In genomic region chr2:26240330-26240729, GRCm38 (mm10) we compare ENCODE assay signal across 12 mouse cellular contexts. TPM values are rescaled to one million over a fixed set of nuclear protein-coding genes. Genes with fewer than 3 reads are reported as not detected.
DNase-seq lines count a peak whose midpoint lies in the region; ATAC-seq and TF ChIP-seq lines count a peak whose summit lies in the region.
"Had no signal": no experiment of that assay in that cellular context is flagged by ENCODE, and none has a peak within 500 bp of the region (broad histone marks: within the 10 kb centered on the region; RNA-seq: fewer than 3 reads in every experiment).

No protein-coding gene starts in this region.

- no peak overlapping the region for H3K4me3 ChIP-seq in forebrain, embryonic 16.5 days (replicated peaks; ENCODE audit: low read length)
- no peak overlapping the region for H3K4me3 ChIP-seq in forebrain, embryonic 12.5 days (replicated peaks)
- no peak overlapping the region for H3K4me3 ChIP-seq in midbrain, embryonic 14.5 days (replicated peaks; ENCODE audit: low read depth, low read length)
- H3K4me3 ChIP-seq in midbrain, embryonic 10.5 days: no peak overlapping the region
- no peak overlapping the region for H3K4me3 ChIP-seq in intestine, embryonic 14.5 days (ENCODE audit: low read depth, low read length)
- H3K4me3 ChIP-seq in gastrocnemius, adult 2 months: no peak overlapping the region
- H3K4me3 ChIP-seq: heart, adult 2 months had no signal

- no peak overlapping the region for H3K27ac ChIP-seq in forebrain, embryonic 16.5 days (ENCODE audit: low read length)
- no peak overlapping the region for H3K27ac ChIP-seq in forebrain, embryonic 12.5 days
- H3K27ac ChIP-seq in midbrain, embryonic 14.5 days (replicated peaks; ENCODE audit: low read depth, low read length): no peak overlapping the region
- H3K27ac ChIP-seq in midbrain, embryonic 10.5 days (replicated peaks): no peak overlapping the region
- H3K27ac ChIP-seq in intestine, embryonic 14.5 days (ENCODE audit: low read depth): no peak overlapping the region
- no peak overlapping the region for H3K27ac ChIP-seq in gastrocnemius, adult 2 months
- H3K27ac ChIP-seq: heart, adult 2 months had no signal

- intact Hi-C loops in gastrocnemius, adult 2 months (cut with DNase I): no loop called here

- no peaks in the 10 kb centered on the region for H3K9me3 ChIP-seq in forebrain, embryonic 16.5 days (ENCODE audit: control insufficient read depth, low read length)
- H3K9me3 ChIP-seq in forebrain, embryonic 12.5 days: no peaks in the 10 kb centered on the region
- no peaks in the 10 kb centered on the region for H3K9me3 ChIP-seq in midbrain, embryonic 14.5 days (ENCODE audit: control insufficient read depth, low read length)
- H3K9me3 ChIP-seq in midbrain, embryonic 10.5 days (replicated peaks): no peaks in the 10 kb centered on the region
- H3K9me3 ChIP-seq in intestine, embryonic 14.5 days (ENCODE audit: control insufficient read depth, low read length): no peaks in the 10 kb centered on the region

- H3K4me1 ChIP-seq in forebrain, embryonic 16.5 days (replicated peaks; ENCODE audit: control insufficient read depth, insufficient read depth, low read length): peaks cover 13% of the 10 kb centered on the region
- peaks cover 12% of the 10 kb centered on the region for H3K4me1 ChIP-seq in forebrain, embryonic 12.5 days
- peaks cover 9% of the 10 kb centered on the region for H3K4me1 ChIP-seq in midbrain, embryonic 14.5 days (ENCODE audit: control insufficient read depth, insufficient read depth, low read length)
- H3K4me1 ChIP-seq in midbrain, embryonic 10.5 days: peaks cover 15% of the 10 kb centered on the region
- peaks cover 23% of the 10 kb centered on the region for H3K4me1 ChIP-seq in intestine, embryonic 14.5 days (replicated peaks; ENCODE audit: control insufficient read depth, insufficient read depth, low read length)

- peak; percentile 51 for ATAC-seq in forebrain, embryonic 16.5 days
- ATAC-seq in forebrain, embryonic 12.5 days (ENCODE audit: low FRiP score): no peak
- ATAC-seq in midbrain, embryonic 14.5 days (ENCODE audit: low FRiP score, low TSS enrichment): no peak
- no peak for ATAC-seq in intestine, embryonic 14.5 days (replicated peaks; ENCODE audit: low FRiP score, low TSS enrichment, low read depth)

- no peaks in the 10 kb centered on the region for H3K27me3 ChIP-seq in forebrain, embryonic 16.5 days (replicated peaks; ENCODE audit: control insufficient read depth, insufficient read depth, low read length)
- H3K27me3 ChIP-seq in forebrain, embryonic 12.5 days: no peaks in the 10 kb centered on the region
- H3K27me3 ChIP-seq in midbrain, embryonic 14.5 days (ENCODE audit: control insufficient read depth, insufficient read depth, low read length): no peaks in the 10 kb centered on the region
- no peaks in the 10 kb centered on the region for H3K27me3 ChIP-seq in midbrain, embryonic 10.5 days (ENCODE audit: low read depth, poor library complexity, severe bottlenecking)
- H3K27me3 ChIP-seq in intestine, embryonic 14.5 days (replicated peaks; ENCODE audit: control insufficient read depth, insufficient read depth, low read length): no peaks in the 10 kb centered on the region

- no peak overlapping the region for H3K9ac ChIP-seq in forebrain, embryonic 16.5 days (replicated peaks; ENCODE audit: low read depth, low read length)
- H3K9ac ChIP-seq in forebrain, embryonic 12.5 days: no peak overlapping the region
- no peak overlapping the region for H3K9ac ChIP-seq in midbrain, embryonic 14.5 days (replicated peaks; ENCODE audit: low read length)
- no peak overlapping the region for H3K9ac ChIP-seq in intestine, embryonic 14.5 days (ENCODE audit: low read length)

- no peak overlapping the region for H3K4me2 ChIP-seq in forebrain, embryonic 16.5 days (ENCODE audit: low read length)
- no peak overlapping the region for H3K4me2 ChIP-seq in forebrain, embryonic 12.5 days
- no peak overlapping the region for H3K4me2 ChIP-seq in midbrain, embryonic 14.5 days (ENCODE audit: low read length)
- H3K4me2 ChIP-seq in intestine, embryonic 14.5 days (ENCODE audit: low read length): no peak overlapping the region

- 41% methylated on average over 9 of the region's 9 CpGs for WGBS in forebrain, embryonic 16.5 days
- 74% methylated on average over 9 of the region's 9 CpGs for WGBS in forebrain, embryonic 12.5 days
- 71% methylated on average over 9 of the region's 9 CpGs for WGBS in midbrain, embryonic 14.5 days
- 78% methylated on average over 9 of the region's 9 CpGs for WGBS in midbrain, embryonic 10.5 days
- WGBS in intestine, embryonic 14.5 days: 39% methylated on average over 9 of the region's 9 CpGs

- H3K36me3 ChIP-seq in forebrain, embryonic 16.5 days (ENCODE audit: control insufficient read depth, insufficient read depth): no peaks in the 10 kb centered on the region
- no peaks in the 10 kb centered on the region for H3K36me3 ChIP-seq in forebrain, embryonic 12.5 days (replicated peaks)
- no peaks in the 10 kb centered on the region for H3K36me3 ChIP-seq in midbrain, embryonic 14.5 days (ENCODE audit: control insufficient read depth, insufficient read depth, low read length)
- no peaks in the 10 kb centered on the region for H3K36me3 ChIP-seq in midbrain, embryonic 10.5 days
- no peaks in the 10 kb centered on the region for H3K36me3 ChIP-seq in intestine, embryonic 14.5 days (ENCODE audit: control insufficient read depth, insufficient read depth, low read length)

- DNase-seq in midbrain, embryonic 14.5 days: peak; percentile 8
- no peak for DNase-seq in midbrain, embryonic 10.5 days (ENCODE audit: low spot score)
- peak; percentile 54 for DNase-seq in intestine, embryonic 14.5 days (ENCODE audit: low spot score)
- DNase-seq in lung, postnatal 14 days: peak; percentile 40
- no peak for DNase-seq in gastrocnemius, adult 2 months
- no peak for DNase-seq in spleen, postnatal 4 days (ENCODE audit: low spot score in 2 of 2)
- DNase-seq: heart, adult 2 months; heart, postnatal 4 days had no signal

- TF ChIP-seq CTCF in gastrocnemius, adult 2 months (IDR thresholded peaks at IDR 0.05): no peak

RNA-seq across cellular contexts. Expression of gene Qsox2, which starts 3.0 kb away (rescaled TPM):
- polyA plus RNA-seq in forebrain, embryonic 16.5 days (2015; fragmentation: Nextera tagmentation; extraction: Ambion mirVana): 13.6 and 14.6 TPM in 2 replicates
- 20.0 and 21.4 TPM in 2 replicates for polyA plus RNA-seq in forebrain, embryonic 12.5 days (2016; fragmentation: Nextera tagmentation; extraction: Ambion mirVana)
- polyA plus RNA-seq in midbrain, embryonic 14.5 days (2014; fragmentation: Nextera tagmentation; extraction: Ambion mirVana): 11.9 and 15.5 TPM in 2 replicates
- 21.0 and 21.3 TPM in 2 replicates for polyA plus RNA-seq in midbrain, embryonic 10.5 days (2016; fragmentation: Nextera tagmentation; extraction: Ambion mirVana)
- polyA plus RNA-seq in intestine, embryonic 14.5 days (2014; fragmentation: Nextera tagmentation; extraction: Ambion mirVana): 23.4 and 24.6 TPM in 2 replicates
- 1 to 10 TPM; 3.0 to 3.9 TPM for total RNA-seq in gastrocnemius, adult 2 months (2021)

RNA-seq across cellular contexts. Expression of gene Lhx3, which starts 32.2 kb away (rescaled TPM):
- polyA plus RNA-seq in forebrain, embryonic 16.5 days (2015; fragmentation: Nextera tagmentation; extraction: Ambion mirVana): not detected in 2 replicates
- 0.15 TPM in 1 of 2 replicates, not detected in the other for polyA plus RNA-seq in forebrain, embryonic 12.5 days (2016; fragmentation: Nextera tagmentation; extraction: Ambion mirVana)
- not detected in 2 replicates for polyA plus RNA-seq in midbrain, embryonic 14.5 days (2014; fragmentation: Nextera tagmentation; extraction: Ambion mirVana)
- 0.35 and 0.49 TPM in 2 replicates for polyA plus RNA-seq in midbrain, embryonic 10.5 days (2016; fragmentation: Nextera tagmentation; extraction: Ambion mirVana)
- not detected in 2 replicates for polyA plus RNA-seq in intestine, embryonic 14.5 days (2014; fragmentation: Nextera tagmentation; extraction: Ambion mirVana)
- not detected for total RNA-seq in gastrocnemius, adult 2 months (2021)
- total RNA-seq: heart, adult 2 months; heart, postnatal 4 days had no signal
- polyA plus RNA-seq: heart, adult 2 months; liver, embryonic 16.5 days had no signal

RNA-seq across cellular contexts. Expression of gene Ccdc187, which starts 54.0 kb away (rescaled TPM):
- 0.15 and 0.24 TPM in 2 replicates for polyA plus RNA-seq in forebrain, embryonic 16.5 days (2015; fragmentation: Nextera tagmentation; extraction: Ambion mirVana)
- polyA plus RNA-seq in forebrain, embryonic 12.5 days (2016; fragmentation: Nextera tagmentation; extraction: Ambion mirVana): 0.34 and 0.45 TPM in 2 replicates
- polyA plus RNA-seq in midbrain, embryonic 14.5 days (2014; fragmentation: Nextera tagmentation; extraction: Ambion mirVana): 0.11 and 0.20 TPM in 2 replicates
- polyA plus RNA-seq in midbrain, embryonic 10.5 days (2016; fragmentation: Nextera tagmentation; extraction: Ambion mirVana): 0.02 and 0.07 TPM in 2 replicates
- polyA plus RNA-seq in intestine, embryonic 14.5 days (2014; fragmentation: Nextera tagmentation; extraction: Ambion mirVana): 0.50 and 0.51 TPM in 2 replicates
- total RNA-seq in gastrocnemius, adult 2 months (2021): not detected
- polyA plus RNA-seq: embryonic facial prominence, embryonic 11.5 days had no signal

Comparison
In these comparisons a context has a peak if more than half of its experiments do, and no peak if none do; other contexts are left out.
1. DNase-seq: peak in midbrain, embryonic 14.5 days (single experiment), intestine, embryonic 14.5 days (single experiment) and lung, postnatal 14 days (single experiment); none in midbrain, embryonic 10.5 days (single experiment), gastrocnemius, adult 2 months (single experiment) and spleen, postnatal 4 days (0 of 2).